Mouse (Mus musculus): ENCODE measurements around the gene Rpl27a.

The Rpl27a gene

GRCm38 (mm10) chr7:109566327-109566726 lies 47.4 kb downstream of the Rpl27a start:
- no peak for DNase-seq (ENCODE audit: low read depth)

DNA sequence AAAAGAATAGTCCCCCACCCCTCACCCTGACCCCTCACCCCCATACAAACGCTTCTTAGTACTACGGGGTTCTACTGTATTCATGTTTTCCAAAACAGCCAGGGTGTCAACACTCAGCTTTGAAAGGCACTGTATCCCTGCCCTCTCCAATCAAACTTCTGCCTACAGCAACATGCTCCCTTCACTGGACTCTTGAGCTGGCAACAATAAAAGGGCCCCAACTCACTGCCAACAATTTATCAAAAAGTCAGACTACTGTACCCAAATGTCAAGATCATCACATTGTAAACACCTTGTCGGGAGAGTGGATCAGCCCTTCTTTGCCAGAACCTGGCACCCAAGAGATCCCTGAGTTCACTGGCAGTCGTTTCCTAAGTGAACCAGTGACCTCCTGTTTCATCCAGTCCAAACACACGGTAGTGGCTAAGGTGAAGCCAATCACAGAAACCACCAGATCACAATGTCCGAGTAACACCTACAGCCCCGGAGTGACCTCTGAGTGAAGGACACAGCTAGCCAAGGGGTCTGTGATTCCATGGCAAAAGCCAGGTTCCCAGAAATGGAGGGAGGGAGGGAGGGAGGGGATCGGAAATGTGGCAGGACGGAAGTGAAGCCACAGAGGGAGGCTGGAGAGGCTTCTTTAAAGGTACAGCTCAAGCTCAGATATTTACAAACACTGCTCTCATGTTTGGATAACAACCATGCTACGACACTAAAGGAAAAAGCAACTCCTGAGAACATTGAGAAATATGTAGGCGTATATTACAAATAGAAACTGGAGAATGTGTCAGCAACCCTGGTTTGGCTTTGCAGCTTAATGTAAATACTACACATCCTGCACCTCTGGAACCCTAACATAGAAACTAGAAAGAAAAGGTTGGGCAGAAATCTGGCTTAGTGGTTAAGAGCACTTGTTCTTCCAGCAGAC lies 48.2 kb downstream of the Rpl27a start:
- no peak for DNase-seq (ENCODE audit: low read depth)

GRCm38 (mm10) chr7:109568391-109568892 lies 49.5 kb downstream of the Rpl27a start:
- no peak for DNase-seq (ENCODE audit: low read depth)

Data from induced T-regulatory cell, adult 2 months (primary cell).